Mouse (Mus musculus) spleen, adult 12 weeks (tissue): ENCODE data around the gene 4930404H24Rik.

Experiments used
- DNase-seq: peaks from one replicate; pipeline ENCODE4 v3.0.0; 2022; ENCODE audit warnings: low spot score

4930404H24Rik gene

DNA sequence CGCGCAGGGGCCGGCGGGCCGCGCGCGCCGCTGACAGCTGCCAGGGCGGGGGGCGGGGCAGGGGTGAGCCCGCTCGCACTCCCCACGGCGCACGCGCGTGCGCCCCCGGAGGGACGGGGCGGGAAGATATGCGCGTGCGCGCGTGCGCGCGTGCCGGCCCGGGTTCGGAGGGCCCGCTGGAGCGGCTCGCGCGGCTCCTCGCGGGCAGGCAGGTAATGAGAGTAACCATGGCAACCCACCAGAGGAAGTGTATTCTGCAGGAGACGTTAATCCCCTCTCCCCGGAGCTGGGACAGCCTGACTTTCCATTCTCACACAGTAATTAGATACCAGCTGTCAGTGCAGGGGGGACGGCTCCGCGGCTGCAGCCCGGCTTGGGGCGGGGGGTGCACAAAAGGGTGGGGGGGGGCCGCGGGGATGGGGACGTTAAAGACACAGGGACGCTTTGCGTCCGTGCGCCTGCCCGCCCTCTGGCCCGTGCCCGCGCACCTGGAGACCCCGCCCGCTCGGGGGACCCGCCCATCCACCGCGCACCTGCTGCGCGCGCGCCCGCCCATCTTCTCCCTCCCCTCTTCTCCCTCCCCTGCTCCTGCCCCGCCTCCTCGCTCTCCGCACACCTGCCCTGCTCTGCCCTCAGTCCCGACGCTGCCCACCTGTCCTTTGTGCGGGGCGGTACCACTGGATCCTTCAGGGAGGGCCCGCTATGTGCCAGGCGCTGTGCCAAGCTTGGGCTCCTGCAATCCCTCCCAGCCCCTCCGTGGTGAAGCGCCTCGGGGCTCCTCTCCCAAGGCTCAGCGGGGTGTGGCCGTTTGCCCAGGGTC, at the start of gene 4930404H24Rik:
TSS of gene 4930404H24Rik (plus strand) at position 218 of the 820 bp plus-strand sequence.
- peak; percentile 59 for DNase-seq

DNA sequence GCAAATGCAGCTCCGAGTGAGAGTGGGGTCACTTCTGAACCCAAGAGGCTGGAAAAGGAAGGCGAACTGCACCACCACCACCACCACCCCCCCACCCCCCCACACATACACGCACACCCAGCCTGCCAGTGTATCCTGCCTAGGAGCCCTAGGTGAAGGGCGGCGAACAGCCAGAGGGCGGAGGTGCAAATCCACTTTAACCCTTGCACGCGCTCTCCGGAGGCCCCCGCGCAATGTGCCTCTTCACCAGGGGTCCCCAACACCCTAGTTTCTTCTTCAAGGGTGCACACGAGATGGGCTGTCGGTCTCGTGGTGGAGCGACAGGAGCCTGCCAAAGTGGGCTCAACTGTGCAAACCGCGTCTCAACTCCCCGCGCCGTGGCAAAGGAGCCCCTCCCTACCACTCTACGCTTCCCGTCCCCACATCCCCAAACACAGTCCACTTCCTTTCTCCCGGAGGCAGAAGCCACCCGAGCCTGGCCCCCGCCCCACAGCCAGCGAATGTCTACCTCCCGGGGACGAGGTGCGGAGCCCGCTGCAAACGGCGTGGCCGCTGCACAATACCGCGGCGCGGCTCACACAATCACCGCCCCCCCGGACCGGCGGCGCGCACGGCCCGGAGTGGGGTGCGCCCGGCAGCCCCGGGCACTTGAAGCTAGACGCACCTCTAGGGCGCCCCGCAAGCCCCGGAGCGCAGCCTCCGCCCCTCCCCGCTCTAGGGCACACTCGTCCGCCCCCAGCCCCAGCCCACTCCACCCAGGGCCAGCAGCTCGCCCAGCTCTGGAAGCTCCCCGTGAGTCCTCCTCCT, 49.0 kb upstream of the 4930404H24Rik start:
- DNase-seq, result no peak

- DNase-seq, result no peak
Observed at GRCm38 (mm10) chr2:153444254-153445136, 48.1 kb upstream of the 4930404H24Rik start.

- DNase-seq, result no peak
Observed at GRCm38 (mm10) chr2:153445137-153446016, 47.2 kb upstream of the 4930404H24Rik start.

- DNase-seq, result no peak
Observed at GRCm38 (mm10) chr2:153446017-153446408, 46.6 kb upstream of the 4930404H24Rik start.

DNA sequence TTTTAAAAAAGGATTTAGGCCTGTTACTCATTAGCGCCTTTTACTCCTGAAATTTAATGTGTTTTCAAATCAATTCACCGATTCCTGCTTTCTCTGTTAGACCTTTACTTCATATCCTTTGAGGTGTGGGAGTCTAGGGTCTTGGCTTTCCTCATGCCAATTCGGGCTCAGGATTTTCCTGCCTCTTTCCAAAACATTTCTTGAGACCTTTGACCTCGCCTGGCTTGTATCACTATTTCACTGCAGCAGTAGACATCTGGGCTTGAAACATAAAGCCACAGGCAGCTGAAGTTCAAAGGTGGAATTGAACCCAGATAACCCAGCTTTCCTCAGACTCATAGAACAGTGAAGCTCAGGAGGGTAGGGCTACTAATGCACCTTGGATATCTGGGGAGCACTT, 46.1 kb upstream of the 4930404H24Rik start:
- no peak for DNase-seq

GRCm38 (mm10) chr2:153447719-153448118, 44.9 kb upstream of the 4930404H24Rik start:
- no peak for DNase-seq

DNA sequence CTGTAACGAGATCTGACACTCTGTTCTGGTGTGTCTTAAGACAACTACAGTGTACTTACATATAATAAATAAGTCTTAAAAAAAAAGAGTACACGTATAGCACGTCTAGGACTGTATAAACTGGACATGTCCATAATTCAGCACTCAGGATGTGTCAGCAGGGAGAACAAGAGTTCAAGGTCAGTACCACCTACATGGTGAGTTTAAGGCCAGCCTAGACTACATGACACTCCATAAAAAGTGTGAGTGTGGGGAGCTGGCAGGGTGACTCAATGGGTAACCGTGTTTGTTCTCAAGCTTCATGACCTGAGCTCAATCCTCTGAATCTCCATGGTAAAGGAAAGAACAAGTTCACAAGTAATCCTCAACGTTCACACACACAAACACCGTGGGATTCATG, 44.1 kb upstream of the 4930404H24Rik start:
- DNase-seq, result no peak

DNA sequence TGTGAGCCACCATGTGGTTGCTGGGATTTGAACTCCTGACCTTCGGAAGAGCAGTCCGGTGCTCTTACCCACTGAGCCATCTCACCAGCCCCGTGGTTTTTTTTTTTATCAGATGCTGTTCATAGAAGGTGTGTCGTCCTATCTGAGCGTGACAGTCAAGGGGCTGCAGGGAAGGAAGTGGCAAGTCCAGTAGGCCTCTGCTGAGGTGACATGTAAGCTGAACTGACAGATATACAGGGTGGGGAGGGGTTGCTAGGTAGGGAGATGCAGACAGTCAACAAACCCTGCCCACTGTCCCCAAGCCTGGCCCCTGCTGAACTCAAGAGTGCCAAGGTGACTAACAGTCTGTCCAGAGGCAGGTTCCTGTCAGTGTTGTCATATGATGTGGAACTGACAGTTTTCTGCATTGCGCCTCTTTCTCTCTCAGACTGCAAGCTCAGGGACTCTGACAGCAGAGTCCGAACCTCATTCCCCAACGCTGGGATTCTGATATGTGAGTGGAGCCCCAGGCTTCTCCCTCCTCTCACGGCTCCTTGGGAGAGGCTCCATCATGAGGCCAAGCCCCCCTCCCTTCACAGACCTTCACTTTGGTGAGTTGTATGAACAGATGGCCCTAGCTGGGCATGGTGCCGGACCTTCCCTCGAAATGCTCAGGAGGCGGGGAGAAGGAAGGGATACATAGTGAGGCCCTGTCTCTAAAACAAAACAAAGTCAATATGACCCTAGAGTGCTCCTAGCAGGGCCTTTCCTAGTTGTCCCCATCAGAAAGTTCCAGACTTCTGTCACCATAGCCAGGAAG, 38.4 kb upstream of the 4930404H24Rik start:
- DNase-seq, result no peak

- DNase-seq, result peak; percentile 22
Observed at GRCm38 (mm10) chr2:153454841-153455506, 37.6 kb upstream of the 4930404H24Rik start.

GRCm38 (mm10) chr2:153457467-153457866, 35.1 kb upstream of the 4930404H24Rik start:
- DNase-seq, result no peak

DNA sequence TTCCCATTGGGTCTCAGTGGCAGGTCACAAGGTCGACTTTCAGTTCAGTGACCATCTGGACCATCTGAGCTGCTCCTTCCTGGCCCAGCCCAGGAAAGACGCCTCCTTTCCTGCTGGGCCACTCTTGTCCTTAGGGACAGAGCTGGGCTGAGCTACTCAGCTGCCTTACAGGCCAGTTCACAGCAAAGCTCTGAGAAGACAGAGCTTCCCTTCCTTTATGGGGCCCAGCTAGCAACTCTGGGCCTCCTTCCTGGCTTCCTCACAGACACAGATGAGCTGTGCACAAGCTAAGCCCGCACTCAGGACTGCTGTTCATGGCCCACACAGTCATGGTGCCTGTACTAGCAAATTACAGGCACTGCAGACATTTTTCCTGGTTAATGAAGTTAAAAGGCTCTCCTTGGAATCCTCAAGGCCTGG, 34.6 kb upstream of the 4930404H24Rik start:
- DNase-seq, result no peak

- DNase-seq, result no peak
Observed at GRCm38 (mm10) chr2:153463257-153463656, 29.3 kb upstream of the 4930404H24Rik start.

- no peak for DNase-seq
Observed at GRCm38 (mm10) chr2:153467372-153467771, 25.2 kb upstream of the 4930404H24Rik start.

DNA sequence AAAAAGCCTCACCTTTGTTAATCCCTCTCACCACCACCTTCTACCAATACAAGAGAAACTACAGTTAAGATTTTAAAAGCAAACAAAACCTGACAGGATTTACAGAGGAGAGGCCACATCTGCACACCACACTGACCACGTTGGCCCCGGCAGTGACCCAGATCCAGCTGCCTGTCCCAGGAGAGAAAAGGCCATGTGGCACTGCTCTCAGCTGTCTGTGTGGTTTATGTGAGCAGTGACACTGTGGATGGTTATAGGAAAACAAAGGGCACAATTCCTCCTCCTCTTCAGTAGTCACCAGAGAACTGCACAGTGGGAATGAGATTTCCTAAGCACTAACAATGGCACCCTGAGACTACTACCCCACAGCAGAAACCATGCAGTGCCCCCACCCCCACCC, 23.3 kb upstream of the 4930404H24Rik start:
- DNase-seq, result no peak

DNA sequence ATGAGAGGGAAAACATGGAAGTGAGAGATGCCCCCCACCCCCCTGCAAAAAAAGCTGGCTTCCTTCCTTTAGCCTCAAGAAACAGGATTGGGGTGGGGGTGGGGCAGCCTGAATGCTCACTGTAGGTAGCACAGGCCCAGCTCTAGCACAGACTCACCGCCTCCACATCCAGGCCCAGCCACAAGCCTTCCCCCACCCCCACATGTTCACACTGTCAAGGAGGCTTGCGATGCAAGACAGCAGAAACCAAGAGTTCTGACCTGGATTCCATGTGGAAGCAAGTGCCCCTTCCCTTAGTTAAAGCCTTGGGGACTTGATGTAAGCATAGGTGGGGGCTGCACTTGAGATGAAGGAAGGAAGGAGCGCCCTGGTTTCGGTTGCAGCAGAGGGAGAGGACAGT, 22.8 kb upstream of the 4930404H24Rik start:
- no peak for DNase-seq

DNA sequence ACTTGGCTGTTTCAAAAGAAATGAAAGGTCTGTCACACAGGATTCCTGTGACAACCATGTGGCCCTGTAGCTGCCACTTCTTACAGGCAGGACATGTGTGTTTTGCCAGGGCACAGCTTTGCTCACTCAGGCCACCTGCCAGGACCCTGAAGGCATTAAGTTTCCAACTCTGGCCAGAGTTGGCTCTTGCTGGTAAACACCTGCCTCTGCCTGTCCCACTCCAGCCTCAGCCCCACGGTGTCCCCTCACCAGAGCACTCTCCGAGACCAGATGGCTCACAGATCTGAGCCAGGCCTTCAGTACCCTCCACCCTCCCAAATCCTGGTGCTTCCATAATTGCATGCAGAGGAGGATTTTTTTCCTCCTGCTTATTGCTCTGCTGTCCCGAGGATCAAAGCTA, 21.6 kb upstream of the 4930404H24Rik start:
- no peak for DNase-seq

DNA sequence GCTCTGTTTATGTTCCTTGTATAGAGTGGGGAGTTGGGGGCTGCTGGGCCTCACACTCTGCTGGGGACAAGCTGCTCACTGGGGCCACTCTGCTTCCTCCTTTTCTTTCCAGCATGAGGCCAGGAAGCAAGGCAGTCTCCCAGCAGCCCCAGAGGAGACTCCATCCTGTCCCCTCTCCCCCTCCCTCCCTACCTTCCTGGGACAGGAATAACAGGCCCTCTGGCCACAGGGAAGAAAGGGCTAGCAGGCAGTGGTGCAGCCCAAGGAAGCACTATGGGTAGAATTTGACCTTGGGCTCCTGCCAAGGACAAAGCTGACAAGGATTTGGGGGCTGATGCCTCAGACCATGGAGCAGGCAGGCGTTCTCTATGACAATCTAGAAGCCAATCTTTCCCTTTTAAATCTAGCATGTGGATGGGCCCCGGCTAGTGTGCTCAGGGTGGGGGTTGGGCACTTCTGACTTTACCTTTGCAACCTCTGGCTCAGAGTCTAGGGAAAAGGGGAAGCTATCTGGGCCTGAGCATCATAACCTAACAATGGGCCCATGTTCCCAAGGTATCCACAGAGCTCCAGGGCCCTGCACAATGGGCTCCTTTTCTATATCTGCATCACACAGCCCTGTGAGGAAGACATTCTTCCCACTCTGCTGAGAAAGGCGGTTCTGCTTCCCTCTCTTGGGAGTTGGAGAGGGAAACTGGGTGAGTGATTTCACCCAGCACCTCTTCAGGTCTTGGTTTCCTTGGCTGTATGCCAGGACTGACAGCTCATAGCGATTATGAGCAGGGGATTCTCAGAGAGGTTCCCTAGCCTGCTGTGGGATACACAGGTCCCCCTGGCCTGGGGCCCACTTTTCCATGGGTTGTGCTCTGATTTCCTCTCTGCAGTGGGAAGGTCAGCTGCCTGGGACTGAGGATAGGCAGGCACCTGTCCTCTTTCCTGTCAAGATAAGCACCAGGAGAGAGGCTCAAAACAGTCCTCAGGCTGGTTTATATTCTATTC, 17.2 kb upstream of the 4930404H24Rik start:
- no peak for DNase-seq
